Mouse (Mus musculus): ENCODE results near the gene Ccdc157. TPM values are rescaled to one million over a fixed set of nuclear protein-coding genes. Genes with fewer than 3 reads are reported as not detected.
A peak's percentile ranks its signal among the peaks of the same experiment; 100 is the strongest.

Gene Ccdc157
- polyA plus RNA-seq, 1 experiment from 2014 or later = 2.6 TPM

DNA sequence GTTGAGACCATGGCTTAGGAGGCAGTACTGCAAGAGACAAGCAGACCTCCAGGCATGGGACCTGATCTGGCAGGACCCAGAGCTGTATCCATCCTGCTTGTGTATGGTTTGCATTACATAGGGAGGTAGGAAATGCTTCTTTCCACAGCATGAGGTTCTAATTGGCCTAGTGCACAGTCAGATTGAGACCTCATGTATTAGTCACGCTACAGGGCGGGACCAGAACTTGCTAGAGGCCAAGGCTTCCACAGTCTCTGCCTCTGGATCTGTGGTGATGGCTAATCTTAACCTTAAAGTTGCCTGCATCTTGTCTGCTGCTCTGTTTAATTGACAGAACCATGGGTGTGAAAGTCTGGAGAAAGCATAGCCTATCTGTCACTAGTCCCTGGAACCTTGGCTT lies 4.6 kb upstream of the Ccdc157 start:
- H3K27ac ChIP-seq (ENCODE audit: low read depth, low read length) = no peak overlapping the region
- peaks cover 9% of the 10 kb centered on the region for H3K4me1 ChIP-seq (ENCODE audit: control insufficient read depth, insufficient read depth, low read length)
- no peak overlapping the region for H3K9ac ChIP-seq (ENCODE audit: low read depth, low read length)
- peaks cover 37% of the 10 kb centered on the region for H3K36me3 ChIP-seq (ENCODE audit: control insufficient read depth, insufficient read depth, low read length)
- no peaks in the 10 kb centered on the region for H3K27me3 ChIP-seq (ENCODE audit: control insufficient read depth, insufficient read depth, low read length)
- WGBS (ENCODE audit: insufficient replicate concordance) = 95% methylated on average over 2 of the region's 2 CpGs
- no peak overlapping the region for H3K4me2 ChIP-seq
- ATAC-seq (replicated peaks; ENCODE audit: insufficient number of reproducible peaks, low FRiP score, low TSS enrichment) = no peak
- H3K9me3 ChIP-seq (replicated peaks; ENCODE audit: control insufficient read depth, low read length) = no peaks in the 10 kb centered on the region
- H3K4me3 ChIP-seq (ENCODE audit: low read depth, low read length) = no peak overlapping the region

DNA sequence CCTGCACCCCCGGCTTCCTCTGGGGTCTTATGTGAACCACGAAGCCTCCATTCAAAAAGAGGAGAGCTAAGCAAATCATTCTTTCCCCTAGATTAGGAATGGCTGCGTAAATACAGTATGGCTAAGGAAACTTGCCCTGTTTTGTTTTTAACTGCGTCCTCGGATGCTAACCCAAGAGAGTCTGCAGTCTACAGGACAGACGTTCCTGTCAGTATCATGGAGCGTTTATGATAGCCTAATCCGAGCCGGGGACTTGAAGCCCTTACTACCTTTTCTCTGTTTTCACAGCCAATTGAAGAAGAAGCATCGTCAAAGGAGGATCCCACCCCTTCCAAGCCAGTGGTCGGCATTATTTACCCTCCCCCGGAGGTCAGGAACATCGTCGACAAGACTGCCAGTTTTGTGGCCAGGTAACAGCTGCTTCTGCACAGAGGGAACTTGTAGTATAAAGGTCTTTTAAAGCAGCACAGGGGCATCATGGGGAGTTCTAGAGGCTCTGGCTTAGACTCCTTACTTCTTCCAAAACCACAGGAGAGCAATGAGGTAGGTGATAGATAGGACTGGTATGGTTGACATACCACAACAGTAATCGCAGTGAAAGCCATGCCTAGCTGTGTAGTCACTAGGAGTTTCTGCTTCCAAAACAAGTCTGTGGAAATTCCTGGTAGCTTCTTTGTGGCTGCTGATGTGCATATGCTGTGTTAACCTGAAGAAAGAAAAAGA lies 826 bp upstream of the Ccdc157 start:
- Histone ChIP-seq H3K27ac (ENCODE audit: low read depth, low read length) (peak overlapping the region; percentile 89), H3K27me3 (ENCODE audit: control insufficient read depth, insufficient read depth, low read length) (no peaks in the 10 kb centered on the region), H3K9ac (ENCODE audit: low read depth, low read length) (peak overlapping the region; percentile 92), H3K36me3 (ENCODE audit: control insufficient read depth, insufficient read depth, low read length) (peaks cover 14% of the 10 kb centered on the region), H3K4me1 (ENCODE audit: control insufficient read depth, insufficient read depth, low read length) (peaks cover 12% of the 10 kb centered on the region), H3K4me3 (ENCODE audit: low read depth, low read length) (peak overlapping the region; percentile 88), H3K9me3 (replicated peaks; ENCODE audit: control insufficient read depth, low read length) (no peaks in the 10 kb centered on the region), H3K4me2 (peak overlapping the region; percentile 89)
- WGBS (ENCODE audit: insufficient replicate concordance) = 8% methylated on average over 15 of the region's 15 CpGs
- ATAC-seq (replicated peaks; ENCODE audit: insufficient number of reproducible peaks, low FRiP score, low TSS enrichment) = no peak

DNA sequence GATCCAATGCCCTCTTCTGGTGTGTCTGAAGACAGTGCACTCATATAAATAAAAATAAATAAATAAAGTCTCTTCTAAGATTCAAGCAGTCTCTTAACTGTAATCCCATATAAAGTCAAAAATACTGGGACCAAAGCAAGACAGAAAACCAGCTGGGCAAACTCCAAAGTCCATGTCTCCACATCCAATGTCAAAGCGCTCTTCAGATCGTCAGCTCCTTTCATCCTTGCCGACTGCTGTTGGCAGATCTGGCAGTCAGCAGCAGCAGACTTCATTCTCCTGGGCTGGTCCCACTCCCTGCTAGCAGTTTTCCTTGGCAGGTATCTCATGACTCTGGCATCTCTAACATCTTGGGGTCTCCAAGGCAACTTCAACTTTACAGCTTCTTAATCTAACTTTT lies 1.4 kb downstream of the Ccdc157 start:
- no peak overlapping the region for H3K4me2 ChIP-seq
- H3K9ac ChIP-seq (ENCODE audit: low read depth, low read length) = no peak overlapping the region
- H3K4me3 ChIP-seq (ENCODE audit: low read depth, low read length) = no peak overlapping the region

DNA sequence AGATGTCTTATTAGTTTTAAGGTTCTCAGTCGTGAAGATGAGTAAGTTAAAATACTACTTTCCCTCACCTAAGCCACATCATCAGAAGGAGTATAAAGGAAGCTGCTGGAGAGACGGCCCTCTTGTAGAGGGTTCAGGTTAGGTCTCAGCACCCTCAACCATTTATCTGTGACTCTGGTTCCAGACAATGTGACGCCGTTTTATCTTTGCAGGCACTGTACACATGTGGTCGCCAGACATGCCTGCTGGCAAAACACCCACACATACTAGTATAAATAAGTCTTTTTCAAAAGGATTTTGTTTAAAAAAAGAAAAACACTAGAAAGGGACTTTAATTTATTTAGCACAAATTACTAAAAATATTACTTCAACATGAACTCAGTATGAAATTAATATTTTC lies 4.5 kb downstream of the Ccdc157 start:
- H3K27me3 ChIP-seq (ENCODE audit: control insufficient read depth, insufficient read depth, low read length) = no peaks in the 10 kb centered on the region
- 57% methylated on average over 5 of the region's 5 CpGs for WGBS (ENCODE audit: insufficient replicate concordance)

More for the DNA sequence above, 1.4 kb downstream of the Ccdc157 start:
- H3K36me3 ChIP-seq (ENCODE audit: control insufficient read depth, insufficient read depth, low read length) = peaks cover 4% of the 10 kb centered on the region; the same call in 1 of the 2 replicates
- no peak overlapping the region for H3K27ac ChIP-seq (ENCODE audit: low read depth, low read length)
- no peaks in the 10 kb centered on the region for H3K9me3 ChIP-seq (replicated peaks; ENCODE audit: control insufficient read depth, low read length)
- no peak for ATAC-seq (replicated peaks; ENCODE audit: insufficient number of reproducible peaks, low FRiP score, low TSS enrichment)
- H3K4me1 ChIP-seq (ENCODE audit: control insufficient read depth, insufficient read depth, low read length) = peaks cover 12% of the 10 kb centered on the region
- H3K27me3 ChIP-seq (ENCODE audit: control insufficient read depth, insufficient read depth, low read length) = no peaks in the 10 kb centered on the region
- WGBS (ENCODE audit: insufficient replicate concordance) = 80% methylated on average over 3 of the region's 3 CpGs

DNA sequence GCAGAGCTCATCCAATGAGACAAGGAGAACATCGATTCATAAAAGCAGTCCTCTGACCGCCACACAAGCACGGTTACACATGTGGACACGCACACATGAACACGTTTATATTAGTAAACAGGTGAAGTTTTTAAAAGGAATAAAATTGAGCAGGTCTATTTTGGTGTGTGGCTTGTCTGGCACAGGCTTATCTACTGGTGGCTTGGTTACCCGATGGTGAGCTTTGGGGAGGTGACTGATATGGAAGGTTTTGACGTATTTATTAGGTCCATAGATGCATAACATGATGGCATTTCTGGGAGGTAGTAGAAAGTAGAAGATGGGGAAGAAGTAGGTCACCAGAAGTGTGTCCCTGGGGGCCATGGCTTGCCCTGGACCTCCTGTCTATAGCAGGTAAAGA lies 6.4 kb downstream of the Ccdc157 start:
- Histone ChIP-seq H3K27ac (ENCODE audit: low read depth, low read length) (no peak overlapping the region), H3K4me3 (ENCODE audit: low read depth, low read length) (no peak overlapping the region), H3K36me3 (ENCODE audit: control insufficient read depth, insufficient read depth, low read length) (no peaks in the 10 kb centered on the region), H3K9ac (ENCODE audit: low read depth, low read length) (no peak overlapping the region), H3K4me1 (ENCODE audit: control insufficient read depth, insufficient read depth, low read length) (no peaks in the 10 kb centered on the region), H3K4me2 (no peak overlapping the region), H3K27me3 (ENCODE audit: control insufficient read depth, insufficient read depth, low read length) (no peaks in the 10 kb centered on the region), H3K9me3 (replicated peaks; ENCODE audit: control insufficient read depth, low read length) (no peaks in the 10 kb centered on the region)
- 85% methylated on average over 7 of the region's 7 CpGs for WGBS (ENCODE audit: insufficient replicate concordance)
- ATAC-seq (replicated peaks; ENCODE audit: insufficient number of reproducible peaks, low FRiP score, low TSS enrichment) = no peak

More for the DNA sequence above, 4.5 kb downstream of the Ccdc157 start:
- no peak overlapping the region for H3K9ac ChIP-seq (ENCODE audit: low read depth, low read length)
- peaks cover 4% of the 10 kb centered on the region; the same call in 1 of the 2 replicates for H3K4me1 ChIP-seq (ENCODE audit: control insufficient read depth, insufficient read depth, low read length)
- no peak overlapping the region for H3K4me2 ChIP-seq
- H3K4me3 ChIP-seq (ENCODE audit: low read depth, low read length) = no peak overlapping the region
- no peaks in the 10 kb centered on the region for H3K9me3 ChIP-seq (replicated peaks; ENCODE audit: control insufficient read depth, low read length)
- H3K36me3 ChIP-seq (ENCODE audit: control insufficient read depth, insufficient read depth, low read length) = no peaks in the 10 kb centered on the region
- ATAC-seq (replicated peaks; ENCODE audit: insufficient number of reproducible peaks, low FRiP score, low TSS enrichment) = no peak
- H3K27ac ChIP-seq (ENCODE audit: low read depth, low read length) = no peak overlapping the region

DNA sequence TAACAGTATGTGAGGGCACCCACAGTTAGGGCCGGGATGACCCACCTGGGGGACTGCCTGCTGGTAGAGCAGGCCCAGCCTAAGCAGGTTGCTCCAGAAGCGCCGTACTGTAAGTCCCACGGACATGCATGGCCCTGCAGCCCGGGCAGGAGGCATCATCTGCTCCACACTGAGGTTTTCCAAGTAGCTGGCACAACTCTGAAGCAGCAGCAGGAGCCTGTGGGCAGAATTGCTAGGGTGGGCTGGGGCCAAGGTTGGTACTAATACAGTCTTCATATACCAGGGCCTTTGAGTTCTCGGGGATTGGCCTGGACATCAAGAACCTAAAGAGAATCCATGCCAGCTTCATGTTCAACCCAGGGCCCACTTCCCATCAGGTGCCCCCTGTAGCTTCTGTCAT lies 10.2 kb downstream of the Ccdc157 start:
- Histone ChIP-seq H3K4me3 (ENCODE audit: low read depth, low read length) (no peak overlapping the region), H3K4me1 (ENCODE audit: control insufficient read depth, insufficient read depth, low read length) (0 out of 2 replicates have a peak, but pooled peaks cover 2% of the 10 kb centered on the region), H3K36me3 (ENCODE audit: control insufficient read depth, insufficient read depth, low read length) (no peaks in the 10 kb centered on the region), H3K9me3 (replicated peaks; ENCODE audit: control insufficient read depth, low read length) (no peaks in the 10 kb centered on the region), H3K27ac (ENCODE audit: low read depth, low read length) (no peak overlapping the region), H3K9ac (ENCODE audit: low read depth, low read length) (no peak overlapping the region), H3K27me3 (ENCODE audit: control insufficient read depth, insufficient read depth, low read length) (no peaks in the 10 kb centered on the region), H3K4me2 (no peak overlapping the region)
- no peak for ATAC-seq (replicated peaks; ENCODE audit: insufficient number of reproducible peaks, low FRiP score, low TSS enrichment)
- 89% methylated on average over 6 of the region's 6 CpGs for WGBS (ENCODE audit: insufficient replicate concordance)

DNA sequence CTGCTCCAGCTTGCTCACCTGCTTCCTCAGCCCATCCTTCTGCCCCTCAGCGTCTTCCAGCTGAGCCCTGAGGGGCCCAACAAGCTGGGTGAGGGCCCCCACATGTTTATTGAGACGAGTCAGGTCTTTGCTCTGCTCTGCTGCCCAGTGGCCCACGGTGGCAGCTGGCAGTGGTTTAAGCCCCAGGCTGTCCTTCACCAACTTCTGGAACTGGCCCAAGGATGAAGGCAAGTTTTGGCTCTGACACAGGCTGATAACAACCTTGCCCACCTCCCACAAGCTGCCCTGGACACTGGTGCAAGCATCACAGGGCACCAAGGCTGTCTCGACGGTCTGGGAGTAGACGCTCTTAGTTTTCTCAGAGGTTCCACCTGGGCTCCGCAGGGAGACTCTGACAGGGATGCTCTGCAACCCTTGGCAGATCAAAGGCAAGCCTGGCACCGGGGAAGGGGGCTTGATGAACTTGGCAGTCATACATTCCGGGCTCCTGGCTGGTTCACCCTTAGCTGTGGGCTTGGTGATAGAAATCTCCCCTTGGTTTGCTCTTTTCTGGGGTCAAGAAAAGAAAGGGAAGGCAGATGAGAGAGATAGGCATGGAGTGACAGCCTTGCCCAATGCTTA lies 11.4 kb downstream of the Ccdc157 start:
- Histone ChIP-seq H3K9me3 (replicated peaks; ENCODE audit: control insufficient read depth, low read length) (no peaks in the 10 kb centered on the region), H3K36me3 (ENCODE audit: control insufficient read depth, insufficient read depth, low read length) (no peaks in the 10 kb centered on the region), H3K27me3 (ENCODE audit: control insufficient read depth, insufficient read depth, low read length) (no peaks in the 10 kb centered on the region), H3K27ac (ENCODE audit: low read depth, low read length) (no peak overlapping the region), H3K4me1 (ENCODE audit: control insufficient read depth, insufficient read depth, low read length) (0 out of 2 replicates have a peak, but pooled peaks cover 2% of the 10 kb centered on the region), H3K4me3 (ENCODE audit: low read depth, low read length) (no peak overlapping the region), H3K4me2 (no peak overlapping the region), H3K9ac (ENCODE audit: low read depth, low read length) (no peak overlapping the region)
- 76% methylated on average over 9 of the region's 9 CpGs for WGBS (ENCODE audit: insufficient replicate concordance)
- no peak for ATAC-seq (replicated peaks; ENCODE audit: insufficient number of reproducible peaks, low FRiP score, low TSS enrichment)

DNA sequence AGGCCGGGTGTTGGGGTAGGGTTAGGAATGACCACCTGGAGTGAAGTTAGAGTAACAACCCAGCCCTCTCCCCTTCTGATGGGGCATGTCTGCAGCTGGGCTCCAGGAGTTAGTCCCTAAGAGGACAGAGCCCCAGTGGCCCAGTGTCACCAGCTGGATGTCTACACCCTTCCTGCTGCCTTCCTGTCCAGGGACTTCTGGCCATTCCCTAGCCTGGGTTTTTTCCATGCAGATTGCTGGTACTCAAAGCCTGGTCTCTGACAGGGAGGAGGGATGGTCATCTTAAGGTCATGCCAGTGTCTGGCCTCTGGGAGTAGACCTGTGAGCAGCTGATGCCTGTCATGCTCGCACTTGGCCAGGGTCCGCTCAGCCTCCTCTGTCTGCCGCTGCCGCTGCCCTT lies 12.0 kb downstream of the Ccdc157 start:
- Histone ChIP-seq H3K4me3 (ENCODE audit: low read depth, low read length) (no peak overlapping the region), H3K27me3 (ENCODE audit: control insufficient read depth, insufficient read depth, low read length) (no peaks in the 10 kb centered on the region), H3K36me3 (ENCODE audit: control insufficient read depth, insufficient read depth, low read length) (peaks cover 4% of the 10 kb centered on the region; the same call in 1 of the 2 replicates), H3K4me2 (no peak overlapping the region), H3K9me3 (replicated peaks; ENCODE audit: control insufficient read depth, low read length) (no peaks in the 10 kb centered on the region), H3K27ac (ENCODE audit: low read depth, low read length) (no peak overlapping the region), H3K9ac (ENCODE audit: low read depth, low read length) (no peak overlapping the region), H3K4me1 (ENCODE audit: control insufficient read depth, insufficient read depth, low read length) (0 out of 2 replicates have a peak, but pooled peaks cover 2% of the 10 kb centered on the region)
- 86% methylated on average over 5 of the region's 5 CpGs for WGBS (ENCODE audit: insufficient replicate concordance)
- ATAC-seq (replicated peaks; ENCODE audit: insufficient number of reproducible peaks, low FRiP score, low TSS enrichment) = no peak
